Mouse (Mus musculus) liver, embryonic 11.5 days (tissue): ENCODE measurements at regions not wholly inside any gene's neighbourhood (a gene's known extent, or its start where the extent isn't known, plus 50 kb on each side); places are given as distances from the start of the nearest gene placed in this dataset.

Experiments used
- ATAC-seq: fragments of 200-750 bp; cut with Nextera tagmentation; replicated peaks from 2 replicates; pipeline ENCODE4 v1.8.0; 2017; ENCODE audit warnings: moderate number of reproducible peaks, mild to moderate bottlenecking, moderate TSS enrichment, moderate library complexity; ENCODE audit not compliant: low FRiP score
- DNase-seq: peaks from one replicate; pipeline ENCODE4 v3.0.0-alpha.2; 2017; ENCODE audit warnings: low spot score
- H3K27ac ChIP-seq: fragments of 300-500 bp; sonication (generic); 2 replicates; pipeline ENCODE4 v1.5.1; 2014; ENCODE audit warnings: mild to moderate bottlenecking, low read depth, low read length, control low read depth
- H3K27me3 ChIP-seq: fragments of 300-500 bp; sonication (generic); replicated peaks from 2 replicates; pipeline ENCODE4 v1.6.1; 2014; ENCODE audit warnings: low read length, mixed read lengths; ENCODE audit not compliant: control insufficient read depth, insufficient read depth
- H3K36me3 ChIP-seq: fragments of 300-500 bp; sonication (generic); 2 replicates; pipeline ENCODE4 v1.6.1; 2014; ENCODE audit warnings: mild to moderate bottlenecking, low read length, moderate library complexity, mixed read lengths; ENCODE audit not compliant: control insufficient read depth, insufficient read depth
- H3K4me1 ChIP-seq: fragments of 300-500 bp; sonication (generic); replicated peaks from 2 replicates; pipeline ENCODE4 v1.6.1; 2014; ENCODE audit warnings: low read length, mixed read lengths; ENCODE audit not compliant: control insufficient read depth, insufficient read depth
- H3K4me2 ChIP-seq: fragments of 300-500 bp; sonication (generic); 2 replicates; pipeline ENCODE4 v1.6.1; 2014; ENCODE audit warnings: mild to moderate bottlenecking, control low read depth, moderate library complexity
- H3K4me3 ChIP-seq: fragments of 300-500 bp; sonication (generic); 2 replicates; pipeline ENCODE4 v1.5.1; 2014; ENCODE audit warnings: low read depth, low read length, control low read depth
- H3K9ac ChIP-seq: fragments of 300-500 bp; sonication (generic); 2 replicates; pipeline ENCODE4 v1.6.1; 2014; ENCODE audit warnings: low read depth, low read length, control low read depth
- H3K9me3 ChIP-seq: fragments of 300-500 bp; sonication (generic); 2 replicates; pipeline ENCODE4 v1.6.1; 2016; ENCODE audit warnings: low read length, inconsistent platforms, mixed read lengths; ENCODE audit not compliant: control insufficient read depth
- WGBS: fragments of 180-500 bp; shearing (Covaris S2); extraction: QIAGEN DNeasy Blood & Tissue Kit; methylation state at CpG from one replicate; pipeline ENCODE4 v1.1.7; 2014; 5-methylcytosine and 5-hydroxymethylcytosine counted together

- Histone ChIP-seq H3K9me3 (no peaks in the 10 kb centered on the region), H3K4me3 (no peak overlapping the region), H3K27me3 (no peaks in the 10 kb centered on the region), H3K36me3 (no peaks in the 10 kb centered on the region), H3K4me1 (no peaks in the 10 kb centered on the region), H3K9ac (no peak overlapping the region), H3K4me2 (no peak overlapping the region), H3K27ac (no peak overlapping the region)
- ATAC-seq = no peak
- WGBS = 47% methylated on average over 2 of the region's 2 CpGs
- no peak for DNase-seq
These were observed 839.1 kb downstream of the Ets1 start for GRCm38 (mm10) chr9:33475106-33475505.

DNA sequence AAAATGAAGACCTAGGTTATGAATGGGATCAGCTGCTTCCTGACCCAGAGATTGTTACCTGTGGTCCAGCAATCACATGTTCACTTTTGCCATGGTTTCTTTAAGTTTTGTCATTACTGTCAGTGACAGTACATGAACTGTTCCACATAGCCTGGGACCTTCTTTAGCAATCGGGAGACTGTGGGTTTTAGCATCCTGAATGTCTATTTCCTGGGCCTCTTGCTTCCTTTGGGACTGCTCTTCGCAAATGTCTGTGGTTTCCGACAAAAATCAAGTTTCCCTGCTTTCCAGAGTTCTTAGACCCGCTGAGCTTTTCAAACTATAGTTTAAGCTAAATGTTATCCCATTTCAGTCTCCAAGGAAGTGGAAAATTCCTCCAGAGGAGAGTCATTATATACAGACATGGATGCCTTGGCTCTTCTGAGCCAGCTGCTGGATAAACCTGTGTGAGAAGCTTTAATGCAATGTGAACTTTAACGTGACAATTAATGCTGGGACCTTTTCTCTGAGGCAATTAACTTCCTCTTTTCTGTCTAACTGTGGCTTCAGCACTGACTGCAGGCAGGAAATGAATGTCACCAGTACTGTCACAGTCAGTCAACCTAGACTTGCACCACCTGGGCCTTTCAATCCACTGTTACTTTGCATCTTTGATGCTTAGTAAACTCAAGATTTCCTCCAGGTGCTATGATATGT is 847.0 kb downstream of the Ets1 start:
- Histone ChIP-seq H3K9ac (no peak overlapping the region), H3K4me3 (no peak overlapping the region), H3K9me3 (no peaks in the 10 kb centered on the region), H3K36me3 (no peaks in the 10 kb centered on the region), H3K27ac (no peak overlapping the region), H3K27me3 (no peaks in the 10 kb centered on the region), H3K4me2 (no peak overlapping the region), H3K4me1 (no peaks in the 10 kb centered on the region)
- DNase-seq (no peak), ATAC-seq (no peak)
- WGBS = 39% methylated on average over 5 of the region's 5 CpGs

DNA sequence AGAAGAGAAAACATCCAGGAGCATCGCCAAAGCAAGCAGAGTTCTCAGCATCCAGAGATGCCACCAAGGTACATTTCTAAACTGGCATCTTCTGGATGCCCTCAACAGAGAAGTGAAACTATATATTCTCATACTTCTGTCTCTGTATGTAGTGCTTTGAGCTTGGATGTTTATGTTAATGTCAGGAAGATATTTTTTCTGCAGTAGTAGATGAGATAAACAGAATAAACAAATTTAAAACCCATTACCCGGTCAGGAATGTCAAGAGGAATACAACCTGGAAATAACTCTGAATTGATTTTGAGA is 847.5 kb downstream of the Ets1 start:
- Histone ChIP-seq H3K4me2 (no peak overlapping the region), H3K27ac (no peak overlapping the region), H3K4me1 (no peaks in the 10 kb centered on the region), H3K36me3 (no peaks in the 10 kb centered on the region), H3K27me3 (no peaks in the 10 kb centered on the region), H3K9me3 (no peaks in the 10 kb centered on the region), H3K4me3 (no peak overlapping the region), H3K9ac (no peak overlapping the region)
- no peak for ATAC-seq
- WGBS = 69% methylated on average over 2 of the region's 2 CpGs
- DNase-seq = no peak

DNA sequence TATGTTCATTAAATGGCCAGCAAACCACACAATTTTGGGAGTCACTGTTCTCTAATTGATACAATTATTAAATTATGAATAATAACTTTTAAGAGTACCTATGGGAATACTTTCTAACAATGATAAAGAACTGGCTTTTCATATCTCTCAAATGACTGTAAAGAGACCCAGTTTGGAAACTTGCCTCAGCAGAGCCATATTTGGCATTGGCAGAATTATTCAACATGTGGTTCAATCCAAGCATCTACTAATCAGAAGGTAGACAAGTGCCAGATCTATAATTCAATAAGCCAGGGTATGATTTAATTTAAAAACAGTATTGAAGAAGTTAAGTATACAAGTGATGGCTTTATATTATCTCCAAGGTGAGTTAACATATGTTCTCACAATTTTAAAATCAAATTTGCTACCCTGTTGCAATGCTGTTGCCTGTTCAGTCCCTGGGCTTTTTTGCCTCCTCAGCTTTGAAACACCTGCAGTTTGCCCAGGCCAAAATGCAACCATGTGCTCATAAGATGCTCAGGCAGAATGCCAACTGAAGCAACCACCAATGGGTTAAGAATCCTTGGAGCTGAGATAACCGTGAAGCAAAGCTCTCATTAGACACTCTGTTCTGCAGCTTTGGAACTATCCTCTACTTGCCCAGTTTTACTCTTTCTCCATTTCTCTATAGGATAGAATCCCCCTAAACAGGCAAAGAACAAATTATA is 897.2 kb downstream of the Ets1 start:
- Histone ChIP-seq H3K27me3 (no peaks in the 10 kb centered on the region), H3K9me3 (no peaks in the 10 kb centered on the region), H3K4me3 (no peak overlapping the region), H3K27ac (no peak overlapping the region), H3K4me2 (no peak overlapping the region), H3K9ac (no peak overlapping the region), H3K36me3 (no peaks in the 10 kb centered on the region), H3K4me1 (no peaks in the 10 kb centered on the region)
- DNase-seq (no peak), ATAC-seq (no peak)
- 73% methylated on average over 1 of the region's 1 CpGs for WGBS

GRCm38 (mm10) chr9:33543301-33543700 is 907.3 kb downstream of the Ets1 start:
- Histone ChIP-seq H3K27ac (no peak overlapping the region), H3K4me1 (no peaks in the 10 kb centered on the region), H3K4me3 (no peak overlapping the region), H3K4me2 (no peak overlapping the region), H3K27me3 (no peaks in the 10 kb centered on the region), H3K9me3 (no peaks in the 10 kb centered on the region), H3K9ac (no peak overlapping the region), H3K36me3 (no peaks in the 10 kb centered on the region)
- ATAC-seq (no peak), DNase-seq (no peak)
- WGBS = 66% methylated on average over 5 of the region's 5 CpGs

- no peaks in the 10 kb centered on the region for H3K27me3 ChIP-seq
- no peaks in the 10 kb centered on the region for H3K36me3 ChIP-seq
- no peak for DNase-seq
- no peak overlapping the region for H3K4me2 ChIP-seq
- 66% methylated on average over 4 of the region's 4 CpGs for WGBS
- H3K9ac ChIP-seq = no peak overlapping the region
- no peak overlapping the region for H3K4me3 ChIP-seq
- no peaks in the 10 kb centered on the region for H3K4me1 ChIP-seq
- ATAC-seq = no peak
- H3K9me3 ChIP-seq = no peaks in the 10 kb centered on the region
- no peak overlapping the region for H3K27ac ChIP-seq
These were observed 910.2 kb downstream of the Ets1 start for GRCm38 (mm10) chr9:33546126-33546737.

DNA sequence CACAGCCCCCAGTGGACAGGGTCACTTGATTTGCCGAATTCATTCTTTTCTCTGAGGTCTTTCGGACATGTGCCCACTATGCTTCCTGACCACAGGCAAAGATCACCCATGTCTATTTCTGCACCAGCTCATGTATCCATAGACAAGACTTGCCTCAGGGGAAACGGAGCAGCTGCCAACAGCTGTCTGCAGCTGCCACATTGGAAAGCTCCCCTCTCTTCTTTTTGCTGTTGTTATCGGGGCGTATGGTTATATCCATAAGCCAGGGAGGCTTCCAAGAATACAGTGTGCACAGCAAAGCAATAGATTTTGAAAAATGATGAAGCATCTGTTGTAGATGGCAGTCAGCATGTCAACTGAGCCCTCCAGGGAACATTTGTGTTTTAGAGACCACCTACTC is 913.4 kb downstream of the Ets1 start:
- Histone ChIP-seq H3K9me3 (no peaks in the 10 kb centered on the region), H3K4me1 (no peaks in the 10 kb centered on the region), H3K27me3 (no peaks in the 10 kb centered on the region), H3K4me2 (no peak overlapping the region), H3K27ac (no peak overlapping the region), H3K36me3 (no peaks in the 10 kb centered on the region), H3K9ac (no peak overlapping the region), H3K4me3 (no peak overlapping the region)
- DNase-seq (no peak), ATAC-seq (no peak)
- WGBS = 89% methylated on average over 5 of the region's 5 CpGs

- Histone ChIP-seq H3K27me3 (no peaks in the 10 kb centered on the region), H3K9ac (no peak overlapping the region), H3K4me3 (no peak overlapping the region), H3K27ac (no peak overlapping the region), H3K4me2 (no peak overlapping the region), H3K9me3 (no peaks in the 10 kb centered on the region), H3K4me1 (no peaks in the 10 kb centered on the region), H3K36me3 (no peaks in the 10 kb centered on the region)
- WGBS = 76% methylated on average over 2 of the region's 2 CpGs
- ATAC-seq = no peak
- no peak for DNase-seq
These were observed 913.7 kb upstream of the Kirrel3 start for GRCm38 (mm10) chr9:33571990-33572389.

- Histone ChIP-seq H3K4me2 (no peak overlapping the region), H3K9me3 (no peaks in the 10 kb centered on the region), H3K27ac (no peak overlapping the region), H3K4me3 (no peak overlapping the region), H3K36me3 (no peaks in the 10 kb centered on the region), H3K4me1 (no peaks in the 10 kb centered on the region), H3K27me3 (no peaks in the 10 kb centered on the region), H3K9ac (no peak overlapping the region)
- DNase-seq (no peak), ATAC-seq (no peak)
- WGBS = 54% methylated on average over 1 of the region's 1 CpGs
These were observed 874.2 kb upstream of the Kirrel3 start for GRCm38 (mm10) chr9:33611511-33611910.
